Mouse (Mus musculus) yolk sac, embryonic 10.5 days (tissue): ENCODE results near the gene Hist1h4f.
A peak's percentile ranks its signal among the peaks of the same experiment; 100 is the strongest.
"Not testable (repeated sequence)": the region's sequence is repeated elsewhere in the genome, so short reads cannot be mapped to it uniquely, and the experiment has no call there.

ENCODE experiments used
- DNase-seq: peaks from one replicate; pipeline ENCODE4 v3.0.0-alpha.2; 2017; ENCODE audit warnings: low spot score

Gene Hist1h4f

DNA sequence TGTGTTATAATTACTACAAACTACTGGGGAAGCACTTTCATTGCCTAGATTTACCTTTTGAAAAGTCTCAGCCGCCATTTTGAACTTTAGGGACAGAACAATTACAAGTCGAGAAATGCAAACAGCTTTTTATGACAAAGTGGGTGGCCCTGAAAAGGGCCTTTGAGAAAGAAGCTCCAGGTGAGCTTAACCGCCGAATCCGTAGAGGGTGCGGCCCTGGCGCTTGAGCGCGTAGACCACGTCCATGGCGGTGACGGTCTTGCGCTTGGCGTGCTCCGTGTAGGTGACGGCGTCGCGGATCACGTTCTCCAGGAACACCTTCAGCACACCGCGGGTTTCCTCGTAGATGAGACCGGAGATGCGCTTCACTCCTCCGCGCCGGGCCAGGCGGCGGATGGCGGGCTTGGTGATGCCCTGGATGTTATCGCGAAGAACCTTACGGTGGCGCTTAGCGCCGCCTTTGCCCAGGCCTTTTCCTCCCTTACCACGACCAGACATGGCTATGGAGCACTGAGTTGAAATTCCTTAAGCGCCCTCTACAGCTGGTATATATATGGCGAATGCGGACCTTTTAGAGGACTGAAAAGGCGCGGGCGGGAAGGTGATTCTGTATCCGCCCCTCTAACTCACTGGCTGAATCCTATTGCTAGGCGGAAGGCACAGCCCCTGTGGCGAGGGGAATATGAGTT, at the start of gene Hist1h4f:
Gene Hist1h4f (minus strand): TSS at position 503 of the 689 bp plus-strand sequence.
- DNase-seq: peak; percentile 98

DNA sequence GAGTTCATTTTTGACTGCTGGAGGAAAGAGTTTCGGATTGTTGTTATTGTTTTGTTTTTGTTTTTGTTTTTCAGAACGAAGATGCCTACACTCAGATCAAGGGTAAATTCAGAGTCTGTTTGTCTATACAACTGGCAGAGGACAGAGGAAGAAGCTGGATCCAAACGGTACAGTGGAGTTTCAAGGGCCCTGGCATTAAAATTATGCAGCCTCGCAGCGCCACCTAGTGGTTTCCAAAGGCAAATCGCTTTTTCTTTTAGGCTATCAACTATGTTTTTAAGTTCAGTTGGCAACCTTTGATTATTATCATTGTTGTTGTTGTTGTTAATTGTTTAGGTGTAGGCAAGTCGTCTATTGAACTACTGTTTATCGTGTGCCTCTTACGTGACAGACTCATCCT, 46.5 kb upstream of the Hist1h4f start:
- DNase-seq: peak; percentile 58

DNA sequence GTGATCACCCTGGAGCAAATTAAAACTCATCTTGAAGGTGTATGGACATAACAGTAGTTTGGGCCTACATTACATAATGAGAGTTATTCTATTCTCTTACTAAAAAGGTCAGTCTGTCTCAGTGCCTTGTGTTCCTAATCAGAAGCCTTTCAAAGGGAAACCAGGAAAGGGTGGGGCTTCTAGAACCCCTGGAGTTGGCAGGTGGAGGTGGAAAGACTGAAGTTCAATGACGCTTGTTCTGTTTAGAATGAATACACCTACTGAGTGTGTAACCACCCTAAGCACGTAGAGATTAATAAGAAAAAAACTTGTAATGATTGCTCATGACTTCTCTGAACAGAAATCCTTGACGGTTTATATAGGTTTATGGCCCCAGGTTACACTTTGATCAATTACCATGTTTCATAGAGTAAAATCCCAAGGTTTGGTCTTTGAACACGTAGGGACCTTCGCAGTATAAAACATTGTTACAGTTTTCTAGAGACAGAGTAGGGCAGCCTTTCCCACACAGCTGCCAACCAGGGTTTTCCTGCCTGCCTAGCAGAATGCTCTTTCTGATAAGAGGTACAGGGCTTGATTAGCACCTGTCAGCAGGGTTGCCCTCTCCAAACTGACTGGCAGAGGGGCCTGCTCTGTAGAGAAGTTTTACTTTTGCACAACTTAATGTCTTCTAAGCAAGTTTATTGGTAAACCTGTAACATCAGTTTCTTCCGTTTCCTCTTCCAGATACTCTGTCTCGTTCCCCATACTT, 44.3 kb upstream of the Hist1h4f start:
- DNase-seq: no peak

DNA sequence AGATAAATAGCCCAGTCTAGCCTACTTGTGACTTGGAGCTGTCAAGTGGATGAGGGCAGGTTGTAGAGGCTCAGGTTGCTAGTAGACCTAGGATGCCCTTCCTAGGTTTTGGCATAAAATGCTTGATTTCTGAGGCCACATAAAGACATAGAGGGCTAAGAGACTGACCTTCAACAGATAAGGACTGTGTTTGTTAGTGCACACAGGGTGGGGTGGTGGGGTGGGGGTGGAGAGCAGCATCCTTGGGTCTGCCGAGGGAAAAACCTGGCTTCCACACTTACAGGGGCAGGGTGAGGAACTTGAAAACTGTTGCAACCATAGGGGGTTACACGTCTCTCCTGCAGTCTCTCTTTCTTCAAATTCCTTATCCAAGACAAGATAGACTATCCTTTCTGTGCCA, 43.7 kb upstream of the Hist1h4f start:
- DNase-seq: no peak

DNA sequence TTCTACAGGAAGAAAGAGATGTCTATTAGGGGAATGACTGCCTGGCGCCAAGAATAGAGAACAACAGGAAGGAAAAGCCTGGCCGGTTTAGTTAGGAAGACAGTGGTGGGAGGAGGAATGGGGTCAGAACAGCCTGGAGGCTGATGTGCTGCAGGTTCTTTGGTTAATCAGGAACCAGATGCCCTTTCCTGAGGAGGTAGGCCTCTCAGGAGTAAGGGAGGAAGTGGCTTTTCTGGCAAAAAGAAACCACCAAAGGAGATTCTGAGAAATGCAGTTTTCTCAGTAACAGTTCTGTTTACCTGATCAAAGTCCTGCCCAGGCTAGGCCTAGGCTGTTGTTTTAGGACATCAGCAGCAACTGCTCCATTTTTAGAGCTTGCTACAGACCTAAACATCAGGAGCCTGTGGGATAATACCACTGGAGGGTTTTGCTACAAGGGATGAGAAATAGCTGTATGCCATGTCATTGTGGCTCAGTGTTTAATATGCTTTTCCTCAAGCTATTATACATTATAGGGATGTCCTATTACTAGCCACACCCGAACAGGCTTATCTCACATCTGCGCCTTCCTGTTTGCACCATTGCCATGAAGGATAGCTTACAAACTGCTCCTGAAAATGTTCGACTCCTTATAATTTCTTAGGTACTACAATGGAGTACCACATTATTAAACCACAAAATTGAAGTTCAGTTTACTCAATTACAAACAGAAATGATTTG, 41.8 kb upstream of the Hist1h4f start:
- DNase-seq: peak; percentile 84

DNA sequence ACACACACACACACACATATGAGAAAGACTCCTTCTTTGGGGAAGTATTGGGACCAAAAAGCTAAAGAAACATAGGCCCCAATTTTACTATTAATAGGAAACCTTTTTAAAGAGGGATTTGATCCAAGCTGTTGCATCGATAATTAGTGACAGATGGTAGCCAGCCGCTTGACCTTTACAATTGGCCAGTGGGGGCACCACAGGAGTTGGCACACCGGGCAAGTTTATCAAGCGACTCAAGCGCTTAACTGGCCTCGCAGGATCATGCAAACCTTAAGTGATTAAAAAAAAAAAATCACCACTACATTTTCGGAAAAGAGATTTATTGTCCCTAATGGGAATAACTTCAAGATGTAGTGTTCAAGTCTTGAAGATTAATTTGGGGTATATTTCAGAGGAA, 41.2 kb upstream of the Hist1h4f start:
- no peak for DNase-seq

DNA sequence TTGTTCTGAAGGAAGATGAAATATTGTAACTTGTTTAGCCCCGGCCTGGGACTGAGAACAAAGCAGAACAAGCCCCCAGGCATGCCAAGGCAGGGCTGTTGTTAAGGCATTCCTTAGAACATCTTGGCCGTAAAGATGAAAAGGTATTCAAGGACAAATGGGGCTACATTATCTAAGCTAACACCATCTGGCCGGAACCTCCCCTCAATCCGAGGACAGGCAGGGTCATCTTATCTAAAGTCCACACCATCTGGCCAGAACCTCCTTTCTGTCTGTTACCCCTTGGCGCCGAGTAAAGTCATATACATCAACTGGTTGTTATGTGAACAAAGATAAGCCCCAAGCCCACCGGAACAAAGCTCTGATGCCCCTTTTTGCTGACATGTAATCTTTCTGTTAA, 40.4 kb upstream of the Hist1h4f start:
- DNase-seq: not testable (repeated sequence)

DNA sequence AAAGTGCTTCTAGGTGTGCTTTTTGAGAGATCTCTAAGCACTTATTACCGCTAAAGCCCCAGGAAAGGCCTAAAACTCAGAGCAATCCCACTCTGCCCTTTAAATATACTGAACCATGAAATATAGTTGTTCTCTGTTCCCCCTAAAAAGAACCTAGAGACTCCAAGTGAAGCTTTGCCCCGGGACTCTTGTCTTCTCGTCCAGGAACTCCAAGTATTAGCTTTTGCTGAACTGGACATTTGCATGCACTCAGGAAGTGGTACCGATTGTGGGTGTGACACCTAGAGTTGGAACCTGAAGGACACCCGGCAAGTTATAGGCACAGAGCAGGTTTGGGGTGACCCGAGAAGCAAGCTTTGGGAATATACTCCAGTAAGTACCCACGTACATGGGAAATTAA, 39.8 kb upstream of the Hist1h4f start:
- no peak for DNase-seq

DNA sequence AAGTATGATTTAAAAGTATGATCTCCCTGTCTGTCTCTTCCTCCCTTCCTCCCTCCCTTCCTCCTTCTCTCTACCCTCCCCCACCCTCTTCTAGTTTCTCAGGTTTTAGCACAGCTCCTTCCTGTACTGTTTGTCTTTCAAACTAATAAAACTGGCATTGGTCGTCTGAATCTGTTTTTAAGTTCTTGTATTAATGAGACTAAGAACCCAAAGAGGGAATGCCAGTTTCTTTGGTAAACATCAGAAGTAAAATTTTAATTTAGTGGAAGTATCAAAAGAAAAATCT, 35.4 kb upstream of the Hist1h4f start:
- no peak for DNase-seq

DNA sequence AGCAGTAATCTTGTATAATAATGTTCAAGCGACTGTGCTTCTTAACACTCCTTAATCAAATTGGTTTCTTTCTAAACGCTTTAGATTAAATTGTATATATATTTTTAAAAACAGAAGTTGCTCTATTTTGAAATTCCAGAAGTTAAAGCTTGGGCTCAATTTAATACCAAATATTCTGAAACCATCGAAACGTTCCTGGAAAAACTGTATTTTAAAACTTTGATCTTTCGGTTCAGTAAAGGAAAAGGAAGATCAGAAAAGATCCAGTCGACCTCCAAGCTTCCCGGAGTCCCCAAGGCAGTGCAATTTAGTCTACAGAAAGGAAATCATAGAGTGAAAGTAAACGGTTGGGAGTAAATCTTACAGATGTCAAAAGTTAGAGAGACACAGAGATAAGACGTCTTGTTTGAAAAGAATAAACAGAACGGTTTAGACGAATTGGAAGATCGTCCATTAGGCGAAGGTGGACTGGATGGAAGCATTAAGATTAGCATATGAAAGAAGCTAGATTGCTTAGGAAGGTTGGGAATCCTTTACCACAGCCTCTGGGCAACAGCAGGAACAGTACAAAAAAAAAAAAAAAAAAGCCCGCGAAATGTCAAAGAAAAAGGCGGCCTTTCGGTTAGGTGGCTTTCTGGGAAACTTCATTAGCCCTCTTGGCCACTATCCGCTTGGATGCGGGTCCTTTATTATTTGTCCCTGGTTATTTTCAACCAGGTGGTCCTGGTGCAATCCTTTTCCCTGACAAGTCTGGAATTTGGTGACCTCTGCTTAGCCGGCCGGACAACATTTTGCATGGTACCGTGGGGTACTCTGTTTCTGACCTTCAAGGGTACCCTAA, 34.9 kb upstream of the Hist1h4f start:
- DNase-seq: no peak

DNA sequence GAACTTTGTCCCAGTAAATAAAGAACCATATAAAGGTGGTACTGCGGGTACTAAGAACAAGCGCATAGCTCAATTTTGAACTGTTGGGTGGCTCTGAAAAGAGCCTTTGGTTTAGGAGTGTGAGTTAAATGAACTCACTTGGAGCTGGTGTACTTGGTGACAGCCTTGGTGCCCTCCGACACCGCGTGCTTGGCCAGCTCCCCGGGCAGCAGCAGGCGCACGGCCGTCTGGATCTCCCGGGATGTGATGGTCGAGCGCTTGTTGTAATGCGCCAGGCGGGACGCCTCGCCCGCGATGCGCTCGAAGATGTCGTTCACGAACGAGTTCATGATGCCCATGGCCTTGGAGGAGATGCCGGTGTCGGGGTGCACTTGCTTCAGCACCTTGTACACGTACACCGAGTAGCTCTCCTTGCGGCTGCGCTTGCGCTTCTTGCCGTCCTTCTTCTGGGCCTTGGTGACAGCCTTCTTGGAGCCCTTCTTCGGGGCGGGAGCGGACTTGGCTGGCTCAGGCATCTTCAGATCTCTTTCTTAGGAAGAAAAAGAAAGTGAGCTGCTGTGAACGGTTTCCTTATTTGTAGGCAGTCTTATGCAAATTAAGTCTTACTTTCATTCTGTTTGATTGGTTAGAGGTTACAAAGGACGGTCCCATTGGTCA, 34.1 kb upstream of the Hist1h4f start:
- peak; percentile 93 for DNase-seq

DNA sequence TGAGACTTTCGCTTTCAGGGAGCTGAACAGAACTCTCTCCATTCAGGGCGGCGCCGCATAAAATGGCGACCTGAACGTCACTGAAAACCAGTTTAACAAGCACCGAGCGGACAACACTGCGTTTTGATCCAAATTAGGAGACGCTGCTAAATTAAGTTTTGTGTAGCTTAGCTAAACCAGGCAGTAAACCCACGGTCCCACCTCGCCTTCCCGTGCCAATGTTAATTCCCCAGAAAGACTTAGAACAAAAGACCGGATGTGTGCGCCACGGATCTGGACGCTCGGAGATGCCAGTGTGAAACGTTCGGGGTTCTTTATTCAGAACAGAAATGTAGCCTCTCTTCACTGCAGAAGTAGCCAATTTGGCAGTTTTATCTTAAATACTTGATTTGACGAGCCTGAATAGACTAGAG, 33.6 kb upstream of the Hist1h4f start:
- DNase-seq: peak; percentile 79

DNA sequence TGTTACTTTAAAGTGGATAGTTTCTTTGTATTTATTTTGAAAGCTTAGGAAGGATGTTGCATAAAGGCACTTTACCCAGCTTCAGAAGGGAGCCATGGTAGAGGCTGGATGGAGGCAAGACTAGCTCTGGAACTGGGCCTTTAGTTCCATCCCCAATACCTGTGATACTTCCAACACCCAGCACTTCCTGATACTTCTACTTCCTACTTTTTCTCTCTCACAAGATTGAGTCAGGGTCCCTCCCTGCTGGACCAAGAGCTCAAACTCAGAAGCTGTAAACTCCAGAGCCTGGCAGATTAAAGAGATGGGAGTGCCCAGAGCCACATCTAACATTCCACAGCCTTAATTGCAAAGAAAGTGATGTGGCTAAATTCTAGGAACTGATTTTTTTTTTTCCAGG, 32.9 kb upstream of the Hist1h4f start:
- no peak for DNase-seq

DNA sequence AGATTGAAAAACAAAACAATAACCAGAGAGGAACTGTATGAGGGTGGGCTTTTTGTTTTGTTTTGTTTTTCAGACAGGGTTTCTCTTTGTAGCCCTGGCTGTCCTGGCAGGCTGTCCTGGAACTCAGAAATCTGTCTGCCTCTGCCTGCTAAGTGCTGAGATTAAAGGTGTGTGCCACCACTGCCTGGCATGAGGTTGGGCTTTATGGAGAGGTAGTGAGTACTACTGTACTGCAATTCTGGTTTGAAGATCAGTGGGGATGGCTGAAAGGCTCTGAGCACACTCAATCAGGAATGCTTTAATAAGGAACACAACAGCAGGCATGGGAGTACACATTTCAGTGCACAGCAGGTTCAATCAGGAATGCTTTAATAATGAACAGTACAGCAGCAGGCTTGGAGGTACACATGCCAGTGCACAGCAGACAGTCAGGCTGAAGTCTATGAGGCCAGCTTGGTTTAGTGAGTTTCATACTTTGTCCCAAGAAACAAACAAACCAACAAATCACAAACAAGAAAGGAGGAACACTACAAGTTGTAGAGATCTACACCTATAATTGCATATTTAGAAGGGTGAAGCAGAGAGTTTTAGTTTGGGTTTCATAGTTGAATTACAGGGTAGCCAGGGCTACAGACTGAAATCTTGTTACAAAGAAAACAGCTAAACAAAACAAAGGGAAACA, 32.1 kb upstream of the Hist1h4f start:
- DNase-seq: no peak

DNA sequence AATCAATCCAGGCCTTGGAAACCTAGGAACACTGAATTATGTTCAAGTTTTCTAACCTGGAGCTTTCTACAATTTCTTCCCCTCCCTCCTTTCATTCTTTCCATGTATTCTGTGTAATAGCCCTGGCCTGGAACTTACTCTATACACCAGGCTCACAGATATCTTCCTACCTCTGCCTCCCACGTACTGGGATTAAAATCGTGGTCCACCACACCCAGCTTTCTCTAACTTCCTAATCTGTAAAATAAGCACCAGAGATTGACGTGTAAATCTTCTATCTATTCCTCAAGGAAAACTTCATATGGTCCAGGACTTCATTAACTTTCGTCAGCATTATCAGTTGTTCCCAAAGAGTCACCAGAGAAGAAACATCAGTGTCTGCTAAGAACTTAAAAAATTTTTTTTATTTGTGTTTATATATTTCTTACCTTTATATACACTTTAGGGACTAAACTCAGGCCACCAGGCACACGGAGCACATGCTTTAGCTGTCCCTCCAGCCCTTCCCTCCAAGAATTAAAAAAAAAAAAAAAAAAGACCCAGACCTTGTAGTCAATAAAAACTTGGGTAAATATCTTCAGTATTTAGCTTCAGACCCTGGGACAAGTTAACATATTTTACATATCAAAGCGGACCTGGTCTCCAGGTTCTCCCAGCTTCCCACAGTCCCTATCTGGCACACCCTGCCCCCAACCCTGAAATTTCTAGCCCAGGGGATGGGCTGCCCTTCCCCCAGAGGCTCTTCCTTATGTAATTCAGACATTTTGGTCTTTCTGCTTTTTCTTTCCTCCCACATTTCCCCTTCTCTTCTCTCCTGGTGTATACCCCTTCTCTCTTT, 31.0 kb upstream of the Hist1h4f start:
- DNase-seq: no peak

DNA sequence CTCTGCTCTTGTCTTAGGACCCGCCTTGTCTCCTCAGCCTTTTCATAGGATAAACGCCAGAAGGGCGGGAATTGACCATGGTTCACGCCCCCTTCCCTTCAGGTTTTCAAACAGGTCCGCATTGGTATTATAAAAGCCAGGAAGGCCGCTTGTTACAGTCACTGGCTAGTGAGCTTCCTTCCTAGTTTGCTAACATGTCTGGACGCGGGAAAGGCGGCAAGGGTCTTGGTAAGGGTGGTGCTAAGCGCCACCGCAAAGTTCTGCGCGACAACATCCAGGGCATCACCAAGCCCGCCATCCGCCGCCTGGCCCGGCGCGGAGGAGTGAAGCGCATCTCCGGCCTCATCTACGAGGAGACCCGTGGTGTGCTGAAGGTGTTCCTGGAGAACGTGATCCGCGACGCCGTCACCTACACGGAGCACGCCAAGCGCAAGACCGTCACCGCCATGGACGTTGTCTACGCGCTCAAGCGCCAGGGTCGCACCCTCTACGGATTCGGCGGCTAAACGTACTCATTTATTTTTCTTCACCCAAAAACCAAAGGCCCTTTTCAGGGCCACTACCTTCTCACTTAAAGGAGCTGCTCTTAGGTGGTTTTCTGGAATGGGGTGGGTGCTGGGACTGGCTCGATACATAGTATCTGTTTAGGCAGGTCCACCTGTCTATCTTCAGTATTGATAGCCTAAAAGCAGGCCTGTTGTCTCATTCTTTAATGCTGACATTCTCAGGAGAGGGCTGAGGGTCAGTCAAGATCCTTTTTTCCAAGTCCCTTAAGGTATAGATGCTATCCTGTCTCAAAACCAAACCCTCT, 30.2 kb upstream of the Hist1h4f start, which contains the start of gene Hist1h4d:
Gene Hist1h4d (plus strand): TSS at position 191 of the 811 bp plus-strand sequence.
- DNase-seq: peak; percentile 99

DNA sequence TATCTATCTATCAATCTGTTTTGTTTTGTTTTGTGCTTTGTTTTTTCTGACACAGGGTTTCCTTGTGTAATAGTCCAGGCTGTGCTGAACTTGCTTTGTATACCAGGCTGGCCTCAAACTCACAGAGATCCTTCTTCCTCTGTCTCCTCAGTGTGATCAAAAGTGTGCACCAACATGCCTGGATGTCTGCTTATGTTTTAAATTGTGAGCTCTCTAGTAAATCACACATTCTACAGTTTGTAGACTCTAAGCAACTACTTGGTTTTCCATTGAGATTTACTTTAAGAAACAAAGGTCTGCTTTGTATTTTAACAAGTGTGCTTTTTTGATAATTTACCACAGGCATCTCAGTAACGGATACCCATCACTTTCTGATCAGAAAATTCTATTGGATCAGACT, 26.4 kb upstream of the Hist1h4f start:
- DNase-seq: no peak

DNA sequence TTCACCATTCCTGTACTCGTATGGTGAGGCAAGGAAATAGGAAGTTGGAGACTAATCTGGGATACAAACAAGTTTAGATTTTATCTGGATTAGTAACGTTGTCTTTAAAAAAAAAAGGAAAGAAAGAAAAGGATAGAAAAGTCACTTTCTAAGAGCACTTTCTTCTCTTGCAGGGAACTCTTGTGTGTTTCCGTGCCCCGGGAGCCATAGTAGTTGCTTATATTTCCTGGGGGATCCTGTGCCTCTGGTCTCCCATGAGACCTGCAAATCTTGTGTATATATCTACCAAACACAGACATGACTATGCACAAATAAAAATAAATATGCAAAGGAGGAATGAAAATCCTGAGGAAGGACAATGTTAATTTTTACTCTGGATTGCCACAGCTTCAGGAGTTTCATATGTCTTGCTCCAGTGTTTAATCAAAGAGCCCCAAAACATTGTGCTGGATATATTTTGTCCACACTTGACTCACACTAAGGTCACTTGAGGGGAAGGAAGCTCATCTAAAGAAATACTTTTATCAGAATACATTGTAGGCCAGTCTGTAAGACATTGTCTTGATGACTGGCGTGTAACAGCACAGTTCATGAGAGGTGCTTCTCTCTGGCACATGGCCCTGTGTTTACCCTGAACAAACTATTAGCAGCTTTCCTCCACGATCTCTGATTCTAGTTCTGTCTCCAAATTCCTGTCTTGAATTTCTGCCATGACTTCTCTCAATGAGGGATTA, 25.6 kb upstream of the Hist1h4f start:
- DNase-seq: no peak
